Mouse (Mus musculus) erythroblast, embryonic 14.5 days (primary cell): ENCODE results near the gene Iffo1.

ENCODE experiments used
- GATA1 ChIP-seq: IDR thresholded peaks from 2 replicates; pipeline ENCODE4 v1.6.1; 2012; ENCODE audit warnings: low read length, inconsistent platforms, mixed read lengths
- TAL1 ChIP-seq: IDR thresholded peaks from 3 replicates; pipeline ENCODE4 v1.6.1; 2012; ENCODE audit warnings: low read length, inconsistent platforms, mixed read lengths

GRCm38 (mm10) chr6:125096597-125097345, 48.3 kb upstream of the Iffo1 start:
- TF ChIP-seq TAL1 = no peak
- TF ChIP-seq GATA1 = no peak
